Mouse (Mus musculus): ENCODE measurements around the gene Gm47791.

DNA sequence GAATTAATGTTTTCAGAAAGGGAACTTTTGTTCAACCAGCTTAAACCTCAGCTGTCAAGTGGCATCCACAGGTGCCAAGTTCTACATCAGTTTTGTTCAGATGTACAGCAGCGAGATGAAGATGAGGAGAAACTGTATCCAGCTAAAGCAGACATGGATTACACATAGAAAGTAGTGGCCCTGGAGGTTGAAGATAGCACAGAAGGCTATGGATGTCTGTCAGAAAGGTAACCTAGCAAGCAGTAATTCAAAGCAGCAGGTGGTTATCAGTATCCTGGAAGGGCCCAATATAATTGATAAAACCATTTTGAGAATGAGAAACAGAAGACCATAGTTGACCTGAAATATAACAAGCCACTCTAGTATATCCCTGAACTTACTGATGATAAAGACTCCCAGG lies 37.7 kb downstream of the Gm47791 start:
- TF ChIP-seq CHD2 (IDR thresholded peaks at IDR 0.05; ENCODE audit: low read depth, low read length): no peak
- TF ChIP-seq ZNF384 (IDR thresholded peaks at IDR 0.05; ENCODE audit: low read depth, low read length): no peak
